Mouse (Mus musculus) heart, adult 9 months (tissue): Measurements from ENCODE around the gene Vip.

Experiments
- DNase-seq, 2 experiments: peaks; one replicate each; pipeline ENCODE4 v3.0.0; 2022; ENCODE audit warnings: low spot score in 2 of 2

The Vip gene

GRCm38 (mm10) chr10:5639112-5639511 is at the start of gene Vip:
Gene Vip, plus strand, starts transcription at chr10:5639218.
- DNase-seq, result no peak

DNA sequence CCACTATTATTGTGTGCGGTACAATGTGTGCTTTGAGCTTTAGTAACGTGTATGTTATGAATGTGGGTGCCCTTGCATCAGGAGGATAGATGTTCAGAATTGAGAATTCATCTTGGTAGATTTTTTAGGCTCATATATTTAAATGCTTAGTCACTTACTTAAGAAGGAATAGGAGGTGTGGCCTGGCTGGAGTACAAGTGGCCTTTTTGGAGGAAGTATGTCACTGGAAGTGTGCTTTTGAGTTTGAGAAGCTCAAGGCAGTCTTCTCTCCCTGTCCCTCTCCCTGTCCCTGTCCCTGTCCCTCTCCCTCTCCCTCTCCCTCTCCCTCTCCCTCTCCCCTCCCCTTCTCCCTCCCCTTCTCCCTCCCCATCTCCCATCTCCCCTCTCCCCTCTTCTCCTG is 48.0 kb upstream of the Vip start:
- DNase-seq, result peak; percentile 19 to 20

DNA sequence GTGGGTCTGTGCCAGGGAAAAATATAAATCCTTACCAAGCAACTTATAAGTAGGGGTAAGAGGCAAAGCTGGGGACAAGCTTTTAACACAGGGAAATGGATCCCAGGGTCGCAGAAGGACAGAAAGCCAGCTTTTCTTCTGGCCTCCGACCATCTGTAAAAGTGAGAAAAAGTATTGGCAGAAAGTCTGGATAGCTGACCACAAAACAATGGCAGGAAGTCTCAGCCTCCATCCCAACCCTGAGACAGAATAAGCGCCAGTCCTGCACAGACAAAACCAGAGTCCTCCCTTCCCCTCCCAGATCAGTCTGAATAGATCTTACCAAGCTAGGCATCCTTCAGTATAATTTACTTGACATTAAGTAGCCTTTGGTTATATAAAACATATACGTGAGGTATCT is 47.0 kb upstream of the Vip start:
- peak; percentile 66 to 79 for DNase-seq

DNA sequence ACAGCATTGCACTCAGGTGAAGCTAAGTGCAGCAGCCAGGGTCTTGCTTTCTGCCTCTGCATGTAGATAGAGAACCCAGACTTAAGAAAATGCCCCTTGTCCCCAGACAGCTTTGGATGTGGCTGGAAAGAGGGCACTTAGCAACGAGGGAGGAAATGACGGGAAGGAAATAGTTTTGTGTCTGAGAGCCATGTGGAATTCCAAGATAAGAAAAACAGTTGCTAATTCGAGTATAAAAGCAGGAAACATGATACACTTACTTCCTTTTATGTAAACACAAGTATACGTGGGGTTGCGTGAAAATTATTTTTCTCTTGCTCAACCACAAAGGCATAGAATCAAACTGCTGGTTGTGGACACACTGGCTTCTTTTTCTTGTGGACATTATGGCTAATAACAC is 45.6 kb upstream of the Vip start, which contains the start of gene Myct1:
Myct1 (plus strand) TSS at position 312 of the 400 bp plus-strand sequence.
- DNase-seq, result peak; percentile 56 to 78

GRCm38 (mm10) chr10:5594457-5594856 is 44.6 kb upstream of the Vip start:
- DNase-seq, result no peak

DNA sequence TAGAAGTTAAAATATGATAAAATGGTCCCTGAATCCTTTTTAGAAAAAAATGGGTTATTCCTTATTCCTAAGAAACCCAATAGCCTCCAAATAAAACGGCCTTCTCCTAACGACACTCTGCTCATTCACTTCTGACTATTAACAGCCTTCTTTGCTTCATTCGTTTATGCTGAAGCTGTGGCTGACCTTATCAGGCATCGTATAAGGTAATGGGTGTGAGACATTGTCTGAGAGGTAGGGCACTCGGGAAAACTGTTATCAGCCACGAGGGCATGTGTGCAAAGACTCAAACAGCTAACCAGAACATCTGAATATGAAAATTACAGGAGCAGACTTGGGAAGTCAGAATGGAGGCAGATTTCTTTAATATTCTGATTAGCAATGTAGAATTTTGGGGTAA is 42.5 kb upstream of the Vip start:
- DNase-seq, result no peak

DNA sequence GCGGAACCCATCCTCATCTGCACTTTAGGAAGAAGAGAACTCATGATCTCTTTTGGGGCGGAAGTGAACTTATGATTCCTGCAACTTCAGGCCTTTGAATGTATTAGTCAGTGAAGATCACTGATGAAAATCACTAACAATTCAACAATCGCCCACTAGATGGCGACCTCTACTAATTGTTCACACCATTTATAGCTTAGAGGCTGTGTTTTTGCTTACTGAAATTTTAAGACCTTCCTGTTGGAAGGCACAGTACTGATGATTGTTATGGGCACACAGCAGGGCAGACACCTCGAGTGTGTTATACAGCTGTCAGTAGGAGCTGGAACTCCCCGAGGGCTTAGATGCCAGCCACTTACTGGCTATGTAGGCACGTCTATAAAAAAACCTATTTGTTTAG is 38.9 kb upstream of the Vip start:
- DNase-seq, result peak; percentile 24 to 61

DNA sequence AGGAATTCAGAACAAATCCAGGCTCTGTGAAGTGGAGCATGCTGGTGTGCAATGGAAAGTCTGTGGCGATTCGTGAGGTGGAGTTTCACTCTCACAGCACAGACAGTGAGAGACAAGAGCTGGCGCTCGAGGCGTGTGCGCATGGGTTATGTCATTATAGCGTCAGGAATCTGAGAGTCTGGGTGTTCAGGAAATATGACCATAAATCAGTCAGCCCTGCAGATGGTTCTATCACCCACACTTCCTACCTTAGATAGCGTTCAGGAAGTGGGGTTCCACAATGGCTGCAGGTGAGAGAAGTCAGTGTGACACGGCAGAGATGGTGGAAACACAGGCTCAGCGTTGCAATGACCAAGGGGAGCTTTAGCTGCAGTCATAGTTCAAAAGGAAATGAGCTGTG is 35.5 kb upstream of the Vip start:
- no peak for DNase-seq

- no peak for DNase-seq
These were observed 34.6 kb upstream of the Vip start for GRCm38 (mm10) chr10:5604371-5604770.

- no peak for DNase-seq
These were observed 30.1 kb upstream of the Vip start for GRCm38 (mm10) chr10:5608874-5609273.

GRCm38 (mm10) chr10:5615186-5616040 is 23.6 kb upstream of the Vip start:
- DNase-seq, result no peak

DNA sequence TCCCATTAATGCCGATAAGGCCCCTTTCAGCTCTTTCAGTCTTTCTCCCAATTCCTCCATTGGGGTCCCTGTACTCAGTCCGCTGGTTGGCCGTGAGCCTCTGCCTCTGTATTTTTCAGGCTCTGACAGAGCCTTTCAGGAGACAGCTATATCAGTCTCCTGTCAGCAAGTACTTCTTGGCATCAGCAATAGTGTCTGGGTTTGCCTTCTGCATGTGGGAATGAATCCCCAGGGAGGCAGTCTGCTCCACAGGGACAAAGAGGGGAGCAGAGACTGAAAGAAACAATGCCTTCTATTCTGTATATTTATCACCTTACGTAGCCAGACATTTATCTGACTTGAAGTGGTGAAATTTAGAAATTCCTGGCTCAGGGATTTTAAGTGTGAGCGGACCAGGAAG is 12.8 kb upstream of the Vip start:
- no peak for DNase-seq

- DNase-seq, result no peak
These were observed 5.3 kb upstream of the Vip start for GRCm38 (mm10) chr10:5633672-5634200.

- DNase-seq, result peak in 1 of 2 experiments; percentile 15
These were observed 4.7 kb upstream of the Vip start for GRCm38 (mm10) chr10:5634336-5634735.

- DNase-seq, result no peak
These were observed 1.7 kb upstream of the Vip start for GRCm38 (mm10) chr10:5637322-5637721.

DNA sequence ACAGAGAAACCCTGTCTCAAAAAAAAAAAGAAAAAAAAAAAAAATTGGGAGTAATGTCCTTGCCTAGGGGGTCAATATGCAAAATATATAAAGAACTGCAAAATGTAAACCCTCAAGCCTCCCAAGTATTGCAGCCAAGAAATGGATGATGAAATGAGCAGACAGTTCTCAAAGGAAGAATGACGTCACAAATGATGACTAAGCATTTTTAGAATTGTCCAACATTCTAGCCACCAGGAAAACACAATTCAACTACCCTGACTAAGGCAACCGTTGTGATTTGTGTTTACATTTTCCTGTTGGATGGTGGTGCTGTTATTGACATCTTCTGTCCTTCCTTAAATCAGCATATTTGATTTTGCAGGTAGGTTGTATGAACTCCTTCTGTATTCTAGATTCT is 42.3 kb downstream of the Vip start:
- DNase-seq, result no peak

DNA sequence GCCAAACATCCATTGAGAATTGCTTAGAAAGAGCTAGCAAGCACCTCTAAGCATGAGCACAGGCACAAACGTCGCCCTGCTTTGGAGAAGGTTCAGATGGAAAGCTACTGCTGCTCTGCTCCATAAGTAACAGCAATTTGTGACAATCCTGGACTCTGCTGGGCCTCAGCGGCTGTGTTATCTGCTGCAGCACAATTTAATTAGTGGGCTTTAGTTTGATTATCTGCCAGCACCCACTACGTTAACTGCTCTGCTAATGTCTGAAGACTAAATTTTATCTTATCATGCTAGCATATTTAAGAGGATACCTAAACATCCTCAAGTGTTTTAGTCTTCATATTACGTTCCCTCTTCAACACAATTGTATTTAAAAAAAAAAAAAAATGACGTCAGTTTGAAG is 46.6 kb downstream of the Vip start:
- DNase-seq, result no peak

DNA sequence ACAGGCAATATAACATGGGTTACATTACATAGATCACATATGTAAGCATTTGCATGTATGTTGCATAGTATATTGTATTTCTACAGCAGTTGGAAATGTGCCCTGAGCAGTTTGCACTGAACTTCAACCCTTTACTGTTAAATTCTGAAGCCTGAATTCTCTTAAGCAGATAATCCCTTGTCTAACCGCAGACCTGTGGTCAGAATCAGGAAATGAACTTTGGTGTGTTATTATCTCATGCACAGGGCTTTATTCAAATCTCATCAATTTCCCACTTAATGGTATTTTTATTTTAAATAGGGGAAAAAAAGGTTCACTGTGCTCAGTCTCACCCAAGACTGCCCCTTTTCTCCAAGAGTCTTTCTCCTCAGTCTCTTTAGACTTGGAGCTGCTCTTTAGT is 55.3 kb downstream of the Vip start:
- no peak for DNase-seq
